ENCODE assay signal across 8 mouse cellular contexts in genomic region chr5:21737620-21738019, GRCm38 (mm10). TPM values are rescaled to one million over a fixed set of nuclear protein-coding genes. Genes with fewer than 3 reads are reported as not detected.
DNase-seq lines count a peak whose midpoint lies in the region; ATAC-seq and TF ChIP-seq lines count a peak whose summit lies in the region.

No protein-coding gene starts in this region.

- H3K9me3 ChIP-seq in forebrain, embryonic 12.5 days, result no peaks in the 10 kb centered on the region
- no peaks in the 10 kb centered on the region for H3K9me3 ChIP-seq in liver, embryonic 13.5 days (replicated peaks)

- peaks cover 8% of the 10 kb centered on the region; the same call in 1 of the 2 replicates for H3K4me1 ChIP-seq in cerebellum, adult 2 months (ENCODE audit: control insufficient read depth, insufficient read depth, low read length)
- H3K4me1 ChIP-seq in forebrain, embryonic 12.5 days, result peaks cover 40% of the 10 kb centered on the region
- peaks cover 18% of the 10 kb centered on the region for H3K4me1 ChIP-seq in liver, embryonic 13.5 days (replicated peaks)

- peak overlapping the region; percentile 86 for H3K9ac ChIP-seq in forebrain, embryonic 12.5 days
- H3K9ac ChIP-seq in liver, embryonic 13.5 days, result peak overlapping the region; percentile 86

- no peak for TF ChIP-seq CTCF in cerebellum, adult 2 months (IDR thresholded peaks at IDR 0.05; ENCODE audit: borderline replicate concordance, insufficient read depth, low read depth, low read length)

- no peak for TF ChIP-seq POLR2A in cerebellum, adult 2 months (IDR thresholded peaks at IDR 0.05; ENCODE audit: borderline replicate concordance, insufficient read depth, low read length)

- ATAC-seq in cerebellum, adult (ENCODE audit: insufficient number of reproducible peaks, low FRiP score, low TSS enrichment), result no peak
- no peak for ATAC-seq in forebrain, embryonic 12.5 days (ENCODE audit: low FRiP score)
- peak; percentile 38; the same call in 1 of the 2 replicates for ATAC-seq in liver, embryonic 13.5 days (ENCODE audit: low read depth)

- H3K27me3 ChIP-seq in cerebellum, adult 2 months (ENCODE audit: control insufficient read depth, insufficient read depth, low read length), result no peaks in the 10 kb centered on the region
- H3K27me3 ChIP-seq in forebrain, embryonic 12.5 days, result no peaks in the 10 kb centered on the region
- H3K27me3 ChIP-seq in liver, embryonic 13.5 days, result no peaks in the 10 kb centered on the region

- DNase-seq in cerebellum, adult 2 months, result no peak
- DNase-seq in 416B (ENCODE audit: low read depth), result peak; percentile 32
- no peak for DNase-seq in liver, embryonic 13.5 days
- DNase-seq in right cerebral cortex, postnatal 25 days, result no peak
- no peak for DNase-seq in adrenal gland, postnatal 25 days
- no peak for DNase-seq in adrenal gland, postnatal 36 days

- H3K4me2 ChIP-seq in forebrain, embryonic 12.5 days, result peak overlapping the region; percentile 85
- H3K4me2 ChIP-seq in liver, embryonic 13.5 days, result peak overlapping the region; percentile 88

- no peak overlapping the region for H3K27ac ChIP-seq in cerebellum, adult 2 months (ENCODE audit: insufficient read depth, low read length)
- peak overlapping the region; percentile 89 for H3K27ac ChIP-seq in forebrain, embryonic 12.5 days
- no peak overlapping the region for H3K27ac ChIP-seq in liver, embryonic 13.5 days

- peak overlapping the region; percentile 94 for H3K4me3 ChIP-seq in cerebellum, adult 2 months (replicated peaks; ENCODE audit: insufficient read depth, low read depth, low read length)
- peak overlapping the region; percentile 93 for H3K4me3 ChIP-seq in forebrain, embryonic 12.5 days (replicated peaks)
- H3K4me3 ChIP-seq in liver, embryonic 13.5 days (replicated peaks), result peak overlapping the region; percentile 89

- peaks cover 40% of the 10 kb centered on the region for H3K36me3 ChIP-seq in forebrain, embryonic 12.5 days (replicated peaks)
- H3K36me3 ChIP-seq in liver, embryonic 13.5 days, result peaks cover 33% of the 10 kb centered on the region

- 11% methylated on average over 10 of the region's 10 CpGs for WGBS in cerebellum, adult 2 months
- WGBS in forebrain, embryonic 12.5 days, result 32% methylated on average over 10 of the region's 10 CpGs
- 20% methylated on average over 10 of the region's 10 CpGs for WGBS in liver, embryonic 13.5 days (ENCODE audit: insufficient replicate concordance)

RNA-seq across cellular contexts. Expression of gene Pmpcb, which starts 0.7 kb away (rescaled TPM):
- polyA plus RNA-seq in cerebellum, adult 2 months (2012; rRNA removed), result 76.7 and 81.8 TPM in 2 replicates
- polyA plus RNA-seq in forebrain, embryonic 12.5 days (2016; fragmentation: Nextera tagmentation; extraction: Ambion mirVana), result 88.5 and 94.9 TPM in 2 replicates
- 51.5 and 58.1 TPM in 2 replicates for polyA plus RNA-seq in liver, embryonic 13.5 days (2015; fragmentation: Nextera tagmentation; extraction: Ambion mirVana)
- 277 and 295 TPM in 2 replicates for total RNA-seq in adrenal gland, postnatal 25 days (2021)
- 100 to 1,000 TPM; 256 to 300 TPM for total RNA-seq in adrenal gland, postnatal 36 days (2021)

RNA-seq across cellular contexts. Expression of gene Napepld, which starts 36.4 kb away (rescaled TPM):
- 7.4 and 7.7 TPM in 2 replicates for polyA plus RNA-seq in cerebellum, adult 2 months (2012; rRNA removed)
- polyA plus RNA-seq in forebrain, embryonic 12.5 days (2016; fragmentation: Nextera tagmentation; extraction: Ambion mirVana), result 12.6 and 13.5 TPM in 2 replicates
- 1.2 and 1.9 TPM in 2 replicates for polyA plus RNA-seq in liver, embryonic 13.5 days (2015; fragmentation: Nextera tagmentation; extraction: Ambion mirVana)
- total RNA-seq in adrenal gland, postnatal 25 days (2021), result 47.6 and 63.1 TPM in 2 replicates
- total RNA-seq in adrenal gland, postnatal 36 days (2021), result 10 to 100 TPM; 26.4 to 48.6 TPM

RNA-seq across cellular contexts. Expression of gene Dnajc2, which starts 47.4 kb away (rescaled TPM):
- 15.7 and 17.4 TPM in 2 replicates for polyA plus RNA-seq in cerebellum, adult 2 months (2012; rRNA removed)
- polyA plus RNA-seq in forebrain, embryonic 12.5 days (2016; fragmentation: Nextera tagmentation; extraction: Ambion mirVana), result 94.3 and 97.1 TPM in 2 replicates
- 56.8 and 63.1 TPM in 2 replicates for polyA plus RNA-seq in liver, embryonic 13.5 days (2015; fragmentation: Nextera tagmentation; extraction: Ambion mirVana)
- total RNA-seq in adrenal gland, postnatal 25 days (2021), result 29.3 and 38.8 TPM in 2 replicates
- 10 to 100 TPM; 34.8 to 35.1 TPM for total RNA-seq in adrenal gland, postnatal 36 days (2021)

RNA-seq across cellular contexts. Expression of gene Psmc2, which starts 47.5 kb away (rescaled TPM):
- polyA plus RNA-seq in cerebellum, adult 2 months (2012; rRNA removed), result 106 and 111 TPM in 2 replicates
- 214 and 221 TPM in 2 replicates for polyA plus RNA-seq in forebrain, embryonic 12.5 days (2016; fragmentation: Nextera tagmentation; extraction: Ambion mirVana)
- polyA plus RNA-seq in liver, embryonic 13.5 days (2015; fragmentation: Nextera tagmentation; extraction: Ambion mirVana), result 183 and 200 TPM in 2 replicates
- total RNA-seq in adrenal gland, postnatal 25 days (2021), result 149 and 157 TPM in 2 replicates
- total RNA-seq in adrenal gland, postnatal 36 days (2021), result 100 to 1,000 TPM; 153 to 159 TPM
